Mouse (Mus musculus) neural tube, embryonic 14.5 days (tissue): ENCODE measurements around the gene Isoc2b. TPM values are rescaled to one million over a fixed set of nuclear protein-coding genes. Genes with fewer than 3 reads are reported as not detected.

Experiments
- ATAC-seq: fragments of 200-750 bp; cut with Nextera tagmentation; 2 replicates; pipeline ENCODE4 v1.8.0; 2017; ENCODE audit warnings: low read depth, mild to moderate bottlenecking, moderate TSS enrichment, moderate library complexity
- H3K27ac ChIP-seq: fragments of 300-500 bp; sonication (generic); 2 replicates; pipeline ENCODE4 v1.5.1; 2014; ENCODE audit warnings: low read depth, mild to moderate bottlenecking, control low read depth, low read length, moderate library complexity, mixed read lengths
- H3K27me3 ChIP-seq: fragments of 300-500 bp; sonication (generic); 2 replicates; pipeline ENCODE4 v1.6.1; 2014; ENCODE audit warnings: low read length; ENCODE audit not compliant: control insufficient read depth, insufficient read depth
- H3K36me3 ChIP-seq: fragments of 300-500 bp; sonication (generic); 2 replicates; pipeline ENCODE4 v1.6.1; 2014; ENCODE audit warnings: low read length, mixed read lengths; ENCODE audit not compliant: control insufficient read depth, insufficient read depth
- H3K4me1 ChIP-seq: fragments of 300-500 bp; sonication (generic); 2 replicates; pipeline ENCODE4 v1.6.1; 2014; ENCODE audit warnings: low read length; ENCODE audit not compliant: control insufficient read depth, insufficient read depth
- H3K4me2 ChIP-seq: fragments of 300-500 bp; sonication (generic); 2 replicates; pipeline ENCODE4 v1.6.1; 2014; ENCODE audit warnings: mild to moderate bottlenecking, low read depth, low read length, control low read depth
- H3K4me3 ChIP-seq: fragments of 300-500 bp; sonication (generic); 2 replicates; pipeline ENCODE4 v1.5.1; 2014; ENCODE audit warnings: low read depth, low read length, control low read depth, mixed read lengths
- H3K9ac ChIP-seq: fragments of 300-500 bp; sonication (generic); replicated peaks from 2 replicates; pipeline ENCODE4 v1.6.1; 2014; ENCODE audit warnings: low read depth, mild to moderate bottlenecking, control low read depth, low read length, mixed read lengths
- H3K9me3 ChIP-seq: fragments of 300-500 bp; sonication (generic); 2 replicates; pipeline ENCODE4 v1.6.1; 2016; ENCODE audit warnings: low read length; ENCODE audit not compliant: control insufficient read depth
- WGBS: fragments of 180-500 bp; shearing (Covaris S2); extraction: QIAGEN DNeasy Blood & Tissue Kit; methylation state at CpG from one replicate; pipeline ENCODE4 v1.1.7; 2014; 5-methylcytosine and 5-hydroxymethylcytosine counted together
- polyA plus RNA-seq: library from polyadenylated mRNA; unstranded; fragments of >200 nt; fragmentation: Nextera tagmentation; extraction: Ambion mirVana; gene quantifications from 2 replicates; pipeline ENCODE4 v1.2.1, GENCODE M21; 2014

The Isoc2b gene
- polyA plus RNA-seq, 1 experiment from 2014 or later, result 3.9 TPM

DNA sequence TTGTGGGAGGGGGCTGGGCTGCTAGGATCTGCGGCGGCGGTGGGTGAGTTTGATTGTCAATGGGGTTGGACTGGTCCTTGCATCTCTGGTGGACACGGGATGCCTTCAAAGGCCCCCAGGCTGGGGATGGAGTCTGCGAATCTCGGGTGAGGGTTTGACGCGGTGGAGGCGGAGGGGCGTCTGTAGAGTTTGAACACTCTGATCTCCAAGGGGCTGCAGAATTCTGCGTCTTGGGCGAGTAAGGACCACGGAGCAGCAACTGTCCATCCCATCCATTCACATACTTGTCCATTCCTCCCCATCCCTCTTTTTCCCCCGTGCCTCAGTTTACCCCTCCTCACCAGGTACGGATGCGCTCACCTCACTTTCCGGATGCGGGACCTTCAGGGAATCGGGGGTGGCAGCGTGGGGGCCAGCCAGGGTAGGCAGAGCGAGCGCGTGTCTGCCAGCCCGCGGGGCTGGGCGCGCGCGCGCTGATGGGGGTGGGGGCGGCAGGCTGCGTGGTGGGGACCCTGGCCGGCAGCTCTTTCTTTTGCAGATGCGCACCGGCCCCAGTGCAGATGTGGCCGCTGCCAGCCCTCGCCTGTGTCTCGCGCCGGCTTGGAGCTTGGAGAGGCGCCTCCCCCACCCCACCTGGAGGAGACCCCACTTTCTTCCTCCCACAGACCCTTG lies 25.7 kb downstream of the Isoc2b start, which contains the start of gene Shisa7:
Gene Shisa7 (minus strand): TSS at position 452 of the 672 bp plus-strand sequence.
- Histone ChIP-seq H3K4me3 (peak within 1 kb of the TSS; percentile 59), H3K9ac (peak within 1 kb of the TSS; percentile 71), H3K4me2 (peak within 1 kb of the TSS; percentile 79), H3K4me1 (peaks cover 20% of the 10 kb centered on the region), H3K9me3 (no peaks in the 10 kb centered on the region), H3K36me3 (no peaks in the 10 kb centered on the region), H3K27me3 (no peaks in the 10 kb centered on the region), H3K27ac (peak within 1 kb of the TSS; percentile 74)
- peak; percentile 63 for ATAC-seq
- under 1% methylated on average over 41 of the region's 41 CpGs for WGBS

DNA sequence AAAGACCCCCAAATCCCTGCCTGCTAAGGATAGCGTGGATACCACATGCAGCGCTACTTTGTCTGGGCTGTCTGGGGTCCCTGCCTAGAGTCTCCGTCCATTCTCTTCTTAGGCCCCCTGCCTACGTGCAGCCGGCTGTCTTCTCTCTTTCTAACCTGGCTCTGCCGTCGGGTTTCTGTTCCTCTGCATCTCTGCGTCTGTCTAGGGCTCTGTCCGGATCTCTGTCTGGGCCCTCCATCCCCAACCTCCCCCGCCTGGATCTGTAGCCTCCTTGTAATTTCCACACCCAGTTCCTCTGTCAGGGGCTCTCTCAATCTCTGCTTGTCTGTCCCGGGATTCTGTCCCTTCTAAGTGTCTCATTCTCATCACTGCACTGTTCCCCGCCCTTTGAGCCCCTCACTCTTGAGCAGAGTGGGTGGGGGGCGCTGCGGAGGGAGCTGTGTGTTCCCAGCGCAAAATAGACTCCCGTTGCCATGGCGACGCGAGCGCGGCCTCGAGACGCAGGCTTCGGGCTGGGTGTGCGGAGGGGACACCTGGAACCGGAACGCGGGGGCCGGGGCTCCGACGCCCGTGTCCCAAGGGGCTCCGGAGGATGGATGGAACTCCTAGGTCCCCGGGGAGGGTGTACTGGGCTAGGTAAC lies 26.3 kb downstream of the Isoc2b start:
- Histone ChIP-seq H3K4me1 (peaks cover 20% of the 10 kb centered on the region), H3K9ac (peak overlapping the region; percentile 71), H3K27me3 (no peaks in the 10 kb centered on the region), H3K36me3 (no peaks in the 10 kb centered on the region), H3K9me3 (no peaks in the 10 kb centered on the region), H3K4me3 (peak overlapping the region; percentile 59), H3K4me2 (peak overlapping the region; percentile 79), H3K27ac (peak overlapping the region; percentile 74)
- ATAC-seq, result peak; percentile 42
- WGBS, result 2% methylated on average over 34 of the region's 34 CpGs

DNA sequence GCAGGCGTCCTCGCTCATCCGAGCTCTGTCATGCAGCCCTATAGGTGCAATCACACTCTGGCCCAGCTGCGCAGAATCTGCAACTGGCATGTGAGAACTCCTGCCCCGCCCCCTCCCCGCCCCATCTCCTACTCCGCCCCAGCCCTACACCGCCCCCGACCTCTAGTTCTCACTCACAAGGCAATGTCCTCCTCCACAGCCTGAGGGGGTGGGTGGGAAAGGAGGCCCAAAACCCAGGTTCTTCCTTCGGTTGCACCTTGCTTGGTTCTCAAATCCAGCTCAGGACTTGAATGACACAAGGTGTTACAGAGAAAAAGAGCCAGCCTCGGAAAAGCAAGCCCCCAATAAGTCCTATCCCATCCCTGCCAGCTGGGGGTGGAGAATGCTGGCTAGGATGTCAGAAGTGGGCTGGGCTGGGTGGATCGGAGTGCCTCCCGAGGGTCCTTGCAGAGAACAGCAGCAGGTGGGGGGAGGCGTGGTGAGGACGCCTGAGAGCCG lies 27.4 kb downstream of the Isoc2b start:
- no peaks in the 10 kb centered on the region for H3K9me3 ChIP-seq
- H3K4me3 ChIP-seq, result peak overlapping the region; percentile 59
- peaks cover 20% of the 10 kb centered on the region for H3K4me1 ChIP-seq
- WGBS, result 2% methylated on average over 16 of the region's 16 CpGs
- peak overlapping the region; percentile 71 for H3K9ac ChIP-seq
- peak overlapping the region; percentile 60 for H3K27ac ChIP-seq
- no peaks in the 10 kb centered on the region for H3K27me3 ChIP-seq
- H3K36me3 ChIP-seq, result no peaks in the 10 kb centered on the region
- ATAC-seq, result peak; percentile 55
- H3K4me2 ChIP-seq, result peak overlapping the region; percentile 79

DNA sequence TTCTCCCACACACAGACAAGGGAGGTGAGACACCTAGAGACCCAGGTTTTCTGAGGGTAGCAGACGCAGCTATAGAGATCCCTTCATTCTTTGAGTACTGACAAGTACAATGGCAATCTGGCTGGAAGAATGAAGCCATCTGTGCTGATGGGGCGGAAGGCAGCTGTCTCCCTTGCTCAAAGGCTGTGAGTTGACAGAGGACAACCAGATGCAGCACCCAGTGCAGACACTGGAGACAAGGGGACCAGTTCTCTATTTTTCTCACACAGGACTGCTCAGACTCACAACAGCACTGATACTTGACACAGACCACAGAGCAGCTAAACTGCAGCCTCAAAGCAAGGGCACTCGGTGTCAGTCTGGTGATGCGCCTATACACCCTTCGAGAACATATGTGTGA lies 28.0 kb downstream of the Isoc2b start:
- Histone ChIP-seq H3K4me3 (peak overlapping the region; percentile 59), H3K4me1 (peaks cover 20% of the 10 kb centered on the region), H3K27me3 (no peaks in the 10 kb centered on the region), H3K4me2 (peak overlapping the region; percentile 79), H3K9ac (peak overlapping the region; percentile 71), H3K27ac (peak overlapping the region; percentile 52), H3K9me3 (no peaks in the 10 kb centered on the region), H3K36me3 (no peaks in the 10 kb centered on the region)
- ATAC-seq, result no peak
- WGBS, result 38% methylated on average over 5 of the region's 5 CpGs

DNA sequence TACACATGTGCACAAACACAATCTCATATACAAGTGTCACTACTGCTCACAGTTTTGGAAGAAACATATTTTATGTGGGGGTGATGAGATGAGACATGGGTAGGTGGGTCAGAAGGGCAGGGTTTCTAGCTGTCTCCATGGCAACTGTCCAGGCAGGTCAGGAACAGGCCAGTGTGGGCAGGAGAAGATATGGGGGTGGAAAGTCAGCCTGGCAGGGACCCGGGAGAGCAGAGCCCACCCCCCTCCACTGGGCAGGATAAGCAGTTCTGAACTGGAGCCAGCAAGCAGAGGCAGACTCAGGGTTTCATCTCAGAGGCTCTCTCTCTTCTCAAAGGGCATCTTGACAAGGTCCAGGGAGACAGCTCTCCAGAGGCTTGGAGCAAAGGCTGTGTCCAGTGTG lies 32.4 kb downstream of the Isoc2b start:
- WGBS, result 7% methylated on average over 1 of the region's 1 CpGs
- no peak overlapping the region for H3K27ac ChIP-seq
- H3K9me3 ChIP-seq, result no peaks in the 10 kb centered on the region
- no peaks in the 10 kb centered on the region for H3K36me3 ChIP-seq
- H3K9ac ChIP-seq, result no peak overlapping the region
- no peak for ATAC-seq
- no peak overlapping the region for H3K4me2 ChIP-seq
- no peaks in the 10 kb centered on the region for H3K27me3 ChIP-seq
- peaks cover 11% of the 10 kb centered on the region for H3K4me1 ChIP-seq
- no peak overlapping the region for H3K4me3 ChIP-seq

DNA sequence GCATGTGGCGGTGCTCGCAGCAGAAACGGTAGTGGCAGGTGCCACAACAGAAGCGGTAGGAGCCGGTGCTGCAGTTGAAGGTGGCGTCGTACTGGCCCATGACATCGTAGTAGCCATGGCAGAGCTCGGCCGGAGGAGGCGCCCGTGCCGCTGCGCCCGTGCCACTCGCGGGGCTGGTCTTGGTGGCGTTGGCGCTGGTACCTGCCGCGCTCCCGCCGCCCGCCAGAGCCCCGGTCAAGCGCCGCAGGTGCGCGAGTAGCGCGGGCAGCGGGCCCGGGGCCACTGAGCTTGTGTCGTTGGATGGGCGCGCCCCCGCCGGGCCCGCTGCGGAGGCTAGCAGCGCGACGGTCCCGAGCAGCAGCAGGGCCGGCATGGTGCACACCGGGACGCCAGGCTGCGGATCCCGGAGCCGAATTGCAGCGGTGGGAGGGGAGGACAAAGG lies 33.7 kb downstream of the Isoc2b start:
- ATAC-seq, result peak; percentile 93
- H3K9me3 ChIP-seq, result no peaks in the 10 kb centered on the region
- H3K36me3 ChIP-seq, result no peaks in the 10 kb centered on the region
- H3K4me3 ChIP-seq, result peak overlapping the region; percentile 56
- peak overlapping the region; percentile 82 for H3K9ac ChIP-seq
- H3K4me1 ChIP-seq, result 0 out of 2 replicates have a peak, but pooled peaks cover 3% of the 10 kb centered on the region
- peaks cover 2% of the 10 kb centered on the region; the same call in 1 of the 2 replicates for H3K27me3 ChIP-seq
- H3K27ac ChIP-seq, result peak overlapping the region; percentile 91
- H3K4me2 ChIP-seq, result peak overlapping the region; percentile 86
- WGBS, result under 1% methylated on average over 51 of the region's 51 CpGs

DNA sequence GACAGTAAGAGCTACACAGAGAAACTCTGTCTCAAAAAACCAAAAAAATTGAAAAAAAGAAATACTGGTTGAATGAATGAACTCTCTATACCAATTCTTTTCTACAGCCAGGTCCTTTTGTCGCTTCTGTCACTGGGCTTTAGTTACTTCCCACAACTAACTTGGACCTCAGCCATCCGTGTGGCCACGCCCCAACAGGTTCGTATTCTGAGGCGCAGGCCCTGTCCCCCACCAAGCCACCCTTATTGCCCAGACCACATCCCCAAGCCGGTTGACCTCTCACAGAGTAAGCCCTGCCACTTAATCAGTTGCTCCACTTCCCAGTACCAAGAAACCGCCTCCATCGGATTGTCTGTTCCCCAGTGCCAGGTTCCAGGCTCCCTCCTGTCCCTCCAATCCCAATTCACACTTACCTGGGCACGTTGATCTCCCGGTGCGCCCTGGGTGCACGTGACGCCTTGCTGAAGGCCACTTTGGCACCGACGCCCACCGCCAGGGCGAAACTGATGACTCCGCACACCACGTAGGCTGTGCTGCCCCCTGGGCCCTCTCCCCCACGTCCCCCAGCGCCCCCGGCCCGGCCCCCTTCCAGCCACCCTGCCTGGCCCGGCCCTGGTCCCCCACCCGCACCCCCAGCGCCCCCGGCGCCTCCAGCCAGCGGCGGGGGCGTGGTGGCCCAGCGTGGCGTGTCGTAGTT lies 34.3 kb downstream of the Isoc2b start:
- Histone ChIP-seq H3K27me3 (peaks cover 3% of the 10 kb centered on the region; the same call in 1 of the 2 replicates), H3K4me3 (peak overlapping the region; percentile 56), H3K36me3 (no peaks in the 10 kb centered on the region), H3K9me3 (no peaks in the 10 kb centered on the region), H3K4me1 (0 out of 2 replicates have a peak, but pooled peaks cover 3% of the 10 kb centered on the region), H3K4me2 (peak overlapping the region; percentile 86), H3K9ac (peak overlapping the region; percentile 82), H3K27ac (peak overlapping the region; percentile 91)
- no peak; the same call in 1 of the 2 replicates for ATAC-seq
- WGBS, result 4% methylated on average over 30 of the region's 34 CpGs

DNA sequence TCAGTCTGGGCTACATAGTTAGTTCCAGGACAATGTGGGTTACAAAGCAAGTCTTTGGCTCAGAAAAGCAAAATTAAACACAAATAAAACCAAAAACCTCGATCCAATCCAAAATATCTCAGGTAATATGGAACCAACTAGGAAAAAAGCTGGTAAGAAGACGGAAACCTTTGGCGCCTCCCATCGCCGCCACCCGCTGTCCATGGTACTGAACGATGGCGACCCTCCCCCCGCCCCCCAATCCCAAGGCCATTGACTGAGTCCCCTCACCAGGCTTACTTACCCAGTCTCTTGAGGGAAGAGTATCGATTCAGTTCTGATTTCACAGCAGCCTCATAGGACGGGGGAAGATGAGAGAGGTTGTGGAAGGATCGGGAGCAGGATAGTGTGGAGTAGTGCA lies 39.6 kb downstream of the Isoc2b start:
- Histone ChIP-seq H3K9ac (no peak overlapping the region), H3K4me1 (0 out of 2 replicates have a peak, but pooled peaks cover 3% of the 10 kb centered on the region), H3K9me3 (no peaks in the 10 kb centered on the region), H3K4me3 (no peak overlapping the region), H3K36me3 (peaks cover 13% of the 10 kb centered on the region), H3K27me3 (peaks cover 3% of the 10 kb centered on the region; the same call in 1 of the 2 replicates), H3K27ac (no peak overlapping the region), H3K4me2 (no peak overlapping the region)
- no peak for ATAC-seq
- WGBS, result 6% methylated on average over 12 of the region's 12 CpGs
